Comparison of ENCODE assay signal across 25 mouse cellular contexts in genomic region chr13:31531186-31531585, GRCm38 (mm10). TPM values are rescaled to one million over a fixed set of nuclear protein-coding genes. Genes with fewer than 3 reads are reported as not detected.
A peak's percentile ranks its signal among the peaks of the same experiment; 100 is the strongest.
DNase-seq lines count a peak whose midpoint lies in the region; ATAC-seq and TF ChIP-seq lines count a peak whose summit lies in the region.
"Had no signal": no experiment of that assay in that cellular context is flagged by ENCODE, and none has a peak within 500 bp of the region (broad histone marks: within the 10 kb centered on the region; RNA-seq: fewer than 3 reads in every experiment).

No protein-coding gene starts in this region.

- no peak overlapping the region for H3K4me2 ChIP-seq in hindbrain, embryonic 11.5 days (replicated peaks; ENCODE audit: low read depth, low read length)
- no peak overlapping the region for H3K4me2 ChIP-seq in neural tube, embryonic 12.5 days (replicated peaks)
- no peak overlapping the region for H3K4me2 ChIP-seq in neural tube, embryonic 15.5 days
- H3K4me2 ChIP-seq in stomach, postnatal 0 days (replicated peaks; ENCODE audit: low read depth) = no peak overlapping the region
- H3K4me2 ChIP-seq in heart, embryonic 12.5 days = no peak overlapping the region
- H3K4me2 ChIP-seq: embryonic facial prominence, embryonic 12.5 days; forebrain, embryonic 15.5 days; heart, embryonic 11.5 days; hindbrain, embryonic 13.5 days had no signal

- no peak overlapping the region for H3K9ac ChIP-seq in hindbrain, embryonic 11.5 days (ENCODE audit: low read depth, low read length)
- H3K9ac ChIP-seq in neural tube, embryonic 12.5 days = no peak overlapping the region
- no peak overlapping the region for H3K9ac ChIP-seq in neural tube, embryonic 15.5 days (replicated peaks)
- H3K9ac ChIP-seq in stomach, postnatal 0 days (ENCODE audit: low read length) = no peak overlapping the region
- H3K9ac ChIP-seq in heart, embryonic 12.5 days = no peak overlapping the region
- H3K9ac ChIP-seq: embryonic facial prominence, embryonic 12.5 days; forebrain, embryonic 15.5 days; hindbrain, embryonic 13.5 days had no signal

- no peaks in the 10 kb centered on the region for H3K9me3 ChIP-seq in hindbrain, embryonic 11.5 days (ENCODE audit: control insufficient read depth, low read length)
- H3K9me3 ChIP-seq in hindbrain, embryonic 10.5 days = no peaks in the 10 kb centered on the region
- no peaks in the 10 kb centered on the region for H3K9me3 ChIP-seq in neural tube, embryonic 12.5 days
- no peaks in the 10 kb centered on the region for H3K9me3 ChIP-seq in neural tube, embryonic 15.5 days (replicated peaks)
- H3K9me3 ChIP-seq in stomach, postnatal 0 days (ENCODE audit: control insufficient read depth, low read length) = no peaks in the 10 kb centered on the region
- H3K9me3 ChIP-seq in heart, embryonic 12.5 days (replicated peaks) = no peaks in the 10 kb centered on the region
- H3K9me3 ChIP-seq: embryonic facial prominence, embryonic 12.5 days; forebrain, embryonic 15.5 days; G1E; hindbrain, embryonic 13.5 days had no signal

- TF ChIP-seq CTCF in layer of hippocampus, adult 2 months (conservative IDR thresholded peaks at IDR 0.05) = no peak
- no peak for TF ChIP-seq CTCF in stomach, postnatal 0 days (IDR thresholded peaks at IDR 0.05; ENCODE audit: low read depth)

- WGBS in hindbrain, embryonic 11.5 days = 79% methylated on average over 5 of the region's 5 CpGs
- 83% methylated on average over 5 of the region's 5 CpGs for WGBS in hindbrain, embryonic 10.5 days
- 70% methylated on average over 5 of the region's 5 CpGs for WGBS in neural tube, embryonic 12.5 days
- WGBS in neural tube, embryonic 15.5 days = 80% methylated on average over 5 of the region's 5 CpGs
- 43% methylated on average over 5 of the region's 5 CpGs for WGBS in stomach, postnatal 0 days
- 47% methylated on average over 5 of the region's 5 CpGs for whole genome bisulfite sequencing in heart, embryonic 12.5 days

- peak; percentile 30; the same call in 1 of the 2 replicates for ATAC-seq in hindbrain, embryonic 11.5 days (ENCODE audit: low FRiP score)
- ATAC-seq in neural tube, embryonic 12.5 days (ENCODE audit: low FRiP score, low read depth) = peak; percentile 21; the same call in 1 of the 2 replicates
- no peak for ATAC-seq in neural tube, embryonic 15.5 days (ENCODE audit: low FRiP score)
- ATAC-seq in stomach, postnatal 0 days (ENCODE audit: low FRiP score, low TSS enrichment) = peak; percentile 48; the same call in 1 of the 2 replicates
- ATAC-seq in heart, embryonic 12.5 days (ENCODE audit: insufficient number of reproducible peaks, low FRiP score) = no peak
- ATAC-seq: CD4-positive, CD25-positive, alpha-beta regulatory T cell, adult 4 months; forebrain, embryonic 15.5 days had no signal

- 0 out of 2 replicates have a peak, but pooled peaks cover 7% of the 10 kb centered on the region for H3K27me3 ChIP-seq in hindbrain, embryonic 11.5 days (ENCODE audit: control insufficient read depth, insufficient read depth, low read length)
- H3K27me3 ChIP-seq in hindbrain, embryonic 10.5 days (ENCODE audit: insufficient read depth, poor library complexity, severe bottlenecking) = 0 out of 2 replicates have a peak, but pooled peaks cover 6% of the 10 kb centered on the region
- H3K27me3 ChIP-seq in neural tube, embryonic 12.5 days (replicated peaks) = peaks cover 32% of the 10 kb centered on the region
- peaks cover 17% of the 10 kb centered on the region for H3K27me3 ChIP-seq in neural tube, embryonic 15.5 days (replicated peaks)
- no peaks in the 10 kb centered on the region for H3K27me3 ChIP-seq in stomach, postnatal 0 days (ENCODE audit: control insufficient read depth, insufficient read depth, low read length)
- 0 out of 2 replicates have a peak, but pooled peaks cover 4% of the 10 kb centered on the region for H3K27me3 ChIP-seq in heart, embryonic 12.5 days (replicated peaks)
- H3K27me3 ChIP-seq: embryonic facial prominence, embryonic 12.5 days; forebrain, embryonic 15.5 days had no signal

- H3K36me3 ChIP-seq in hindbrain, embryonic 11.5 days (ENCODE audit: control insufficient read depth, insufficient read depth, low read length) = no peaks in the 10 kb centered on the region
- H3K36me3 ChIP-seq in hindbrain, embryonic 10.5 days = no peaks in the 10 kb centered on the region
- no peaks in the 10 kb centered on the region for H3K36me3 ChIP-seq in neural tube, embryonic 12.5 days
- no peaks in the 10 kb centered on the region for H3K36me3 ChIP-seq in neural tube, embryonic 15.5 days
- H3K36me3 ChIP-seq in stomach, postnatal 0 days (ENCODE audit: control insufficient read depth, insufficient read depth, low read length) = no peaks in the 10 kb centered on the region
- H3K36me3 ChIP-seq in heart, embryonic 12.5 days = no peaks in the 10 kb centered on the region
- H3K36me3 ChIP-seq: embryonic facial prominence, embryonic 12.5 days; forebrain, embryonic 15.5 days; G1E; hindbrain, embryonic 13.5 days had no signal

- no peak overlapping the region for H3K27ac ChIP-seq in hindbrain, embryonic 11.5 days (ENCODE audit: low read depth, low read length)
- H3K27ac ChIP-seq in hindbrain, embryonic 10.5 days = no peak overlapping the region
- H3K27ac ChIP-seq in layer of hippocampus, adult 2 months = peak overlapping the region; percentile 32; the same call in 1 of the 2 replicates
- no peak overlapping the region for H3K27ac ChIP-seq in neural tube, embryonic 12.5 days
- no peak overlapping the region for H3K27ac ChIP-seq in neural tube, embryonic 15.5 days (replicated peaks)
- peak overlapping the region; percentile 69; the same call in 1 of the 2 replicates for H3K27ac ChIP-seq in stomach, postnatal 0 days (replicated peaks)
- no peak overlapping the region for H3K27ac ChIP-seq in heart, embryonic 12.5 days (ENCODE audit: poor library complexity, severe bottlenecking)
- H3K27ac ChIP-seq: embryonic facial prominence, embryonic 12.5 days; forebrain, embryonic 15.5 days; hindbrain, embryonic 13.5 days had no signal

- DNase-seq in hindbrain, embryonic 11.5 days (ENCODE audit: low spot score) = no peak
- no peak for DNase-seq in hindbrain, embryonic 10.5 days (ENCODE audit: low spot score)
- no peak for DNase-seq in layer of hippocampus, adult 2 months (ENCODE audit: low spot score in 2 of 2)
- no peak for DNase-seq in layer of hippocampus, postnatal 25 days (ENCODE audit: extremely low spot score in 1 of 2, low spot score in 1 of 2)
- DNase-seq in stomach, postnatal 0 days (ENCODE audit: low spot score) = no peak
- DNase-seq: adrenal gland, adult 8-10 months; adrenal gland, postnatal 36 days; B cell, adult 2 months; cerebellum, adult 11 months; cerebellum, adult 8-10 months; cerebellum, postnatal 25 days; gastrocnemius, postnatal 10 days; heart, adult 18-20 months had no signal

- H3K4me1 ChIP-seq in hindbrain, embryonic 11.5 days (replicated peaks; ENCODE audit: control insufficient read depth, insufficient read depth, low read length) = no peaks in the 10 kb centered on the region
- peaks cover 10% of the 10 kb centered on the region for H3K4me1 ChIP-seq in hindbrain, embryonic 10.5 days (replicated peaks)
- H3K4me1 ChIP-seq in neural tube, embryonic 12.5 days = peaks cover 3% of the 10 kb centered on the region; the same call in 1 of the 2 replicates
- H3K4me1 ChIP-seq in neural tube, embryonic 15.5 days = peaks cover 7% of the 10 kb centered on the region; the same call in 1 of the 2 replicates
- no peaks in the 10 kb centered on the region for H3K4me1 ChIP-seq in stomach, postnatal 0 days (replicated peaks; ENCODE audit: control insufficient read depth, insufficient read depth)
- peaks cover 8% of the 10 kb centered on the region; the same call in 1 of the 2 replicates for H3K4me1 ChIP-seq in heart, embryonic 12.5 days (replicated peaks)
- H3K4me1 ChIP-seq: embryonic facial prominence, embryonic 12.5 days; forebrain, embryonic 15.5 days had no signal

- TF ChIP-seq EP300 in stomach, postnatal 0 days (optimal IDR thresholded peaks at IDR 0.05) = no peak

- H3K4me3 ChIP-seq in hindbrain, embryonic 11.5 days (ENCODE audit: low read depth, low read length) = no peak overlapping the region
- H3K4me3 ChIP-seq in hindbrain, embryonic 10.5 days = no peak overlapping the region
- no peak overlapping the region for H3K4me3 ChIP-seq in layer of hippocampus, adult 2 months
- no peak overlapping the region for H3K4me3 ChIP-seq in neural tube, embryonic 12.5 days
- H3K4me3 ChIP-seq in neural tube, embryonic 15.5 days (replicated peaks) = no peak overlapping the region
- H3K4me3 ChIP-seq in stomach, postnatal 0 days (ENCODE audit: low read depth, low read length) = no peak overlapping the region
- no peak overlapping the region for H3K4me3 ChIP-seq in heart, embryonic 12.5 days
- H3K4me3 ChIP-seq: embryonic facial prominence, embryonic 12.5 days; forebrain, embryonic 15.5 days; hindbrain, embryonic 13.5 days had no signal

RNA-seq across cellular contexts. Expression of gene Foxq1, which starts 24.7 kb away (rescaled TPM):
- polyA plus RNA-seq in hindbrain, embryonic 11.5 days (2014; fragmentation: Nextera tagmentation; extraction: Ambion mirVana) = 1.2 and 1.5 TPM in 2 replicates
- polyA plus RNA-seq in hindbrain, embryonic 10.5 days (2016; fragmentation: Nextera tagmentation; extraction: Ambion mirVana) = 0.66 and 1.1 TPM in 2 replicates
- total RNA-seq in layer of hippocampus, adult 2 months (2021) = 1 to 10 TPM; 2.8 TPM
- total RNA-seq in layer of hippocampus, postnatal 25 days (2021) = 1 to 10 TPM; 2.4 to 2.5 TPM
- polyA plus RNA-seq in neural tube, embryonic 12.5 days (2016; fragmentation: Nextera tagmentation; extraction: Ambion mirVana) = 3.1 and 3.5 TPM in 2 replicates
- polyA plus RNA-seq in neural tube, embryonic 15.5 days (2015; fragmentation: Nextera tagmentation; extraction: Ambion mirVana) = 1.9 and 2.2 TPM in 2 replicates
- 35.7 and 47.1 TPM in 2 replicates for polyA plus RNA-seq in stomach, postnatal 0 days (2015; fragmentation: Nextera tagmentation; extraction: Ambion mirVana)
- polyA plus RNA-seq in heart, embryonic 12.5 days (2016; fragmentation: Nextera tagmentation; extraction: Ambion mirVana) = 0.11 and 0.19 TPM in 2 replicates
- total RNA-seq: gastrocnemius, postnatal 10 days; gastrocnemius, postnatal 4 days had no signal
- polyA plus RNA-seq: CD4-positive, CD25-positive, alpha-beta regulatory T cell, adult 4 months; G1E had no signal

RNA-seq across cellular contexts. Expression of gene A530084C06Rik, which starts 27.9 kb away (rescaled TPM):
- polyA plus RNA-seq in hindbrain, embryonic 11.5 days (2014; fragmentation: Nextera tagmentation; extraction: Ambion mirVana) = not detected in 2 replicates
- polyA plus RNA-seq in hindbrain, embryonic 10.5 days (2016; fragmentation: Nextera tagmentation; extraction: Ambion mirVana) = not detected in 2 replicates
- under 1 TPM; 0.67 to 0.71 TPM for total RNA-seq in layer of hippocampus, adult 2 months (2021)
- total RNA-seq in layer of hippocampus, postnatal 25 days (2021) = under 1 TPM; 0.59 to 0.85 TPM
- not detected in 2 replicates for polyA plus RNA-seq in neural tube, embryonic 12.5 days (2016; fragmentation: Nextera tagmentation; extraction: Ambion mirVana)
- not detected in 2 replicates for polyA plus RNA-seq in neural tube, embryonic 15.5 days (2015; fragmentation: Nextera tagmentation; extraction: Ambion mirVana)
- polyA plus RNA-seq in stomach, postnatal 0 days (2015; fragmentation: Nextera tagmentation; extraction: Ambion mirVana) = not detected in 2 replicates
- polyA plus RNA-seq in heart, embryonic 12.5 days (2016; fragmentation: Nextera tagmentation; extraction: Ambion mirVana) = not detected in 2 replicates
- total RNA-seq: adrenal gland, adult 8-10 months; adrenal gland, postnatal 36 days; G1E; gastrocnemius, postnatal 10 days; gastrocnemius, postnatal 4 days; heart, adult 18-20 months had no signal
- polyA plus RNA-seq: CD4-positive, CD25-positive, alpha-beta regulatory T cell, adult 4 months; embryonic facial prominence, embryonic 12.5 days; forebrain, embryonic 11.5 days; forebrain, embryonic 15.5 days; G1E; heart, embryonic 11.5 days; heart, embryonic 16.5 days; hindbrain, embryonic 13.5 days had no signal

Comparison
In these comparisons a context has a peak if more than half of its experiments do, and no peak if none do; other contexts are left out.
1. ATAC-seq: peak in hindbrain, embryonic 11.5 days (single experiment), neural tube, embryonic 12.5 days (single experiment) and stomach, postnatal 0 days (single experiment); none in neural tube, embryonic 15.5 days (single experiment) and heart, embryonic 12.5 days (single experiment).
2. H3K27ac ChIP-seq: peak in layer of hippocampus, adult 2 months (single experiment) and stomach, postnatal 0 days (single experiment); none in hindbrain, embryonic 11.5 days (single experiment), hindbrain, embryonic 10.5 days (single experiment), neural tube, embryonic 12.5 days (single experiment), neural tube, embryonic 15.5 days (single experiment) and heart, embryonic 12.5 days (single experiment).